Comparison of ENCODE assay signal across 21 mouse cellular contexts in the genomic region with DNA sequence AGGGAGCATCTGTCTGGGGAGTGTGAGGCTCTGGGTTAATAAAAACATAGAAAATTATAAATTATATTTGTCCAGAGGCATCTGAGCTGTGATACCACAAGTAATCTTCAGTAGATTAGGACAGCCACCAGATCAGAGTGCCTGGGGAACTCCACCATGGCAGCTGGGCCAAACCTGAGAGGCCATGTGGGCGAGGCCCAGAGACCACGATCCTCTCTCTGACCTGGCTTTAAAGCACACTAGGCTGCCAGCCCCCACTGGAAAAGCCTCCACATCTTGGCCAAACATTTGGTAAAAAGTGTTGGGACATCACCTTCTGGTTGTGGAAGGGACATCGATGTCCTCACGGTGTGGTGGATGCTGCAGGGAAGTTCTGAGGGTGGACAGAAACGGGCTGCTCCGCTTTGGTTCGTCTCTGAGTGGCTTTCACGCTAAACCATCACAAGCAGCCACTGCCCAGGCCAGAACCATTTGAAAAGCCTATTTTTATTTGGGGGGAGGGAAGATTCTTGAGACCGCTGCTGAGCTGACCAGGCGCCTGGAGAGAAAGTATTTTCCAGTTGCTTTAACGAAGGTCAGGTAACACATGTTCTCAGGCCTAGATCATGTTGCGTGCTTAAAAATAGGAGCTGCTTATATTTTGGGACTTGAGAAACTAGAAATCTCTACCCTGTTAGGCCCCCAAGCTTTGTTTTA. TPM values are rescaled to one million over a fixed set of nuclear protein-coding genes. Genes with fewer than 3 reads are reported as not detected.
DNase-seq lines count a peak whose midpoint lies in the region; ATAC-seq and TF ChIP-seq lines count a peak whose summit lies in the region.
"Had no signal": no experiment of that assay in that cellular context is flagged by ENCODE, and none has a peak within 500 bp of the region (broad histone marks: within the 10 kb centered on the region; RNA-seq: fewer than 3 reads in every experiment).

No protein-coding gene starts in this region.

- no peak overlapping the region for H3K4me3 ChIP-seq in forebrain, embryonic 10.5 days
- H3K4me3 ChIP-seq in forebrain, embryonic 14.5 days (ENCODE audit: low read depth, low read length): no peak overlapping the region
- no peak overlapping the region for H3K4me3 ChIP-seq in lung, embryonic 14.5 days (ENCODE audit: low read depth, low read length)
- no peak overlapping the region for H3K4me3 ChIP-seq in limb, embryonic 12.5 days (replicated peaks)
- H3K4me3 ChIP-seq in stomach, embryonic 16.5 days (replicated peaks; ENCODE audit: low read length): no peak overlapping the region
- H3K4me3 ChIP-seq: intestine, embryonic 15.5 days; midbrain, embryonic 10.5 days had no signal

- H3K9ac ChIP-seq in forebrain, embryonic 14.5 days (ENCODE audit: low read length): no peak overlapping the region
- H3K9ac ChIP-seq in lung, embryonic 14.5 days: peak overlapping the region; percentile 13; the same call in 1 of the 2 replicates
- no peak overlapping the region for H3K9ac ChIP-seq in limb, embryonic 12.5 days (replicated peaks)
- no peak overlapping the region for H3K9ac ChIP-seq in stomach, embryonic 16.5 days (ENCODE audit: low read length)
- H3K9ac ChIP-seq: forebrain, postnatal 0 days; hindbrain, embryonic 14.5 days; intestine, embryonic 15.5 days had no signal

- H3K27ac ChIP-seq in forebrain, embryonic 10.5 days: 0 out of 2 replicates have a peak overlapping the region, but pooled peaks have one; percentile 9
- no peak overlapping the region for H3K27ac ChIP-seq in forebrain, embryonic 14.5 days (ENCODE audit: low read depth, low read length)
- H3K27ac ChIP-seq in lung, embryonic 14.5 days (ENCODE audit: low read depth): peak overlapping the region; percentile 18; the same call in 1 of the 2 replicates
- H3K27ac ChIP-seq in limb, embryonic 12.5 days: peak overlapping the region; percentile 59; the same call in 1 of the 2 replicates
- H3K27ac ChIP-seq in stomach, embryonic 16.5 days (ENCODE audit: low read length): peak overlapping the region; percentile 64
- H3K27ac ChIP-seq: hindbrain, embryonic 14.5 days; intestine, embryonic 15.5 days; macrophage; midbrain, embryonic 10.5 days had no signal

- no peak for ATAC-seq in forebrain, embryonic 14.5 days
- ATAC-seq in lung, embryonic 14.5 days (ENCODE audit: insufficient read depth): no peak
- ATAC-seq in limb, embryonic 12.5 days (ENCODE audit: insufficient number of reproducible peaks, insufficient read depth, low FRiP score, low TSS enrichment, low read depth): no peak
- no peak for ATAC-seq in stomach, embryonic 16.5 days (ENCODE audit: insufficient read depth, low FRiP score)
- ATAC-seq: CD4-positive, CD25-positive, alpha-beta regulatory T cell, adult 4 months; forebrain, postnatal 0 days had no signal

- H3K27me3 ChIP-seq in forebrain, embryonic 10.5 days (ENCODE audit: poor library complexity, severe bottlenecking): no peaks in the 10 kb centered on the region
- no peaks in the 10 kb centered on the region for H3K27me3 ChIP-seq in forebrain, embryonic 14.5 days (replicated peaks; ENCODE audit: control insufficient read depth, insufficient read depth, low read length)
- H3K27me3 ChIP-seq in lung, embryonic 14.5 days (ENCODE audit: insufficient read depth, low read length): no peaks in the 10 kb centered on the region
- no peaks in the 10 kb centered on the region for H3K27me3 ChIP-seq in limb, embryonic 12.5 days
- no peaks in the 10 kb centered on the region for H3K27me3 ChIP-seq in stomach, embryonic 16.5 days (ENCODE audit: control insufficient read depth, insufficient read depth, low read length)
- H3K27me3 ChIP-seq: intestine, embryonic 15.5 days had no signal

- TF ChIP-seq CTCF in lung, embryonic 14.5 days (IDR thresholded peaks at IDR 0.05; ENCODE audit: low read depth): no peak

- H3K36me3 ChIP-seq in forebrain, embryonic 10.5 days (replicated peaks): no peaks in the 10 kb centered on the region
- H3K36me3 ChIP-seq in forebrain, embryonic 14.5 days (ENCODE audit: control insufficient read depth, insufficient read depth, low read length): no peaks in the 10 kb centered on the region
- H3K36me3 ChIP-seq in lung, embryonic 14.5 days (ENCODE audit: insufficient read depth): no peaks in the 10 kb centered on the region
- no peaks in the 10 kb centered on the region for H3K36me3 ChIP-seq in limb, embryonic 12.5 days
- H3K36me3 ChIP-seq in stomach, embryonic 16.5 days (ENCODE audit: control insufficient read depth, insufficient read depth, low read length): no peaks in the 10 kb centered on the region
- H3K36me3 ChIP-seq: G1E; intestine, embryonic 15.5 days; midbrain, embryonic 10.5 days had no signal

- H3K4me1 ChIP-seq in forebrain, embryonic 10.5 days: peaks cover 22% of the 10 kb centered on the region
- peaks cover 9% of the 10 kb centered on the region; the same call in 1 of the 2 replicates for H3K4me1 ChIP-seq in forebrain, embryonic 14.5 days (ENCODE audit: control insufficient read depth, insufficient read depth, low read length)
- H3K4me1 ChIP-seq in lung, embryonic 14.5 days (ENCODE audit: insufficient read depth): no peaks in the 10 kb centered on the region
- H3K4me1 ChIP-seq in limb, embryonic 12.5 days (replicated peaks): peaks cover 18% of the 10 kb centered on the region; the same call in 1 of the 2 replicates
- no peaks in the 10 kb centered on the region for H3K4me1 ChIP-seq in stomach, embryonic 16.5 days (ENCODE audit: control insufficient read depth, insufficient read depth, low read length)
- H3K4me1 ChIP-seq: intestine, embryonic 15.5 days had no signal

- no peak overlapping the region for H3K4me2 ChIP-seq in forebrain, embryonic 14.5 days (ENCODE audit: low read length)
- H3K4me2 ChIP-seq in lung, embryonic 14.5 days: no peak overlapping the region
- H3K4me2 ChIP-seq in limb, embryonic 12.5 days: no peak overlapping the region
- no peak overlapping the region for H3K4me2 ChIP-seq in stomach, embryonic 16.5 days (ENCODE audit: low read depth, low read length)
- H3K4me2 ChIP-seq: hindbrain, embryonic 14.5 days; intestine, embryonic 15.5 days had no signal

- DNase-seq in forebrain, embryonic 10.5 days (ENCODE audit: extremely low spot score, low spot score): no peak
- no peak for DNase-seq in forebrain, embryonic 14.5 days (ENCODE audit: low spot score)
- no peak for DNase-seq in lung, embryonic 14.5 days
- DNase-seq in lung, postnatal 10 days: no peak
- no peak for DNase-seq in cerebellum, adult 8-10 months
- no peak for DNase-seq in adipocyte (ENCODE audit: low spot score)
- DNase-seq: adrenal gland, postnatal 25 days; forebrain, postnatal 0 days; kidney, adult 9 months; kidney, postnatal 25 days; liver; retina, postnatal 1 day; thymus, postnatal 36 days had no signal

- no peaks in the 10 kb centered on the region for H3K9me3 ChIP-seq in forebrain, embryonic 10.5 days
- no peaks in the 10 kb centered on the region for H3K9me3 ChIP-seq in forebrain, embryonic 14.5 days (replicated peaks; ENCODE audit: control insufficient read depth, low read length)
- H3K9me3 ChIP-seq in lung, embryonic 14.5 days (ENCODE audit: low read depth, low read length): no peaks in the 10 kb centered on the region
- H3K9me3 ChIP-seq in limb, embryonic 12.5 days: no peaks in the 10 kb centered on the region
- H3K9me3 ChIP-seq in stomach, embryonic 16.5 days (replicated peaks; ENCODE audit: control insufficient read depth, low read length): no peaks in the 10 kb centered on the region
- H3K9me3 ChIP-seq: G1E; intestine, embryonic 15.5 days; midbrain, embryonic 10.5 days had no signal

- 84% methylated on average over 12 of the region's 12 CpGs for WGBS in forebrain, embryonic 10.5 days
- WGBS in forebrain, embryonic 14.5 days: 79% methylated on average over 12 of the region's 12 CpGs
- WGBS in lung, embryonic 14.5 days: 78% methylated on average over 12 of the region's 12 CpGs
- WGBS in limb, embryonic 12.5 days: 66% methylated on average over 12 of the region's 12 CpGs
- WGBS in stomach, embryonic 16.5 days: 76% methylated on average over 12 of the region's 12 CpGs

RNA-seq across cellular contexts. Expression of gene Kif1b, which starts 6.2 kb away (rescaled TPM):
- polyA plus RNA-seq in forebrain, embryonic 10.5 days (2016; fragmentation: Nextera tagmentation; extraction: Ambion mirVana): 55.9 and 59.8 TPM in 2 replicates
- polyA plus RNA-seq in forebrain, embryonic 14.5 days (2014; fragmentation: Nextera tagmentation; extraction: Ambion mirVana): 101 and 132 TPM in 2 replicates
- polyA plus RNA-seq in lung, embryonic 14.5 days (2014; fragmentation: Nextera tagmentation; extraction: Ambion mirVana): 38.9 and 39.7 TPM in 2 replicates
- polyA plus RNA-seq in limb, embryonic 12.5 days (2016; fragmentation: Nextera tagmentation; extraction: Ambion mirVana): 46.2 and 52.2 TPM in 2 replicates
- 27.1 and 29.5 TPM in 2 replicates for polyA plus RNA-seq in stomach, embryonic 16.5 days (2015; fragmentation: Nextera tagmentation; extraction: Ambion mirVana)
